In the genomic region with DNA sequence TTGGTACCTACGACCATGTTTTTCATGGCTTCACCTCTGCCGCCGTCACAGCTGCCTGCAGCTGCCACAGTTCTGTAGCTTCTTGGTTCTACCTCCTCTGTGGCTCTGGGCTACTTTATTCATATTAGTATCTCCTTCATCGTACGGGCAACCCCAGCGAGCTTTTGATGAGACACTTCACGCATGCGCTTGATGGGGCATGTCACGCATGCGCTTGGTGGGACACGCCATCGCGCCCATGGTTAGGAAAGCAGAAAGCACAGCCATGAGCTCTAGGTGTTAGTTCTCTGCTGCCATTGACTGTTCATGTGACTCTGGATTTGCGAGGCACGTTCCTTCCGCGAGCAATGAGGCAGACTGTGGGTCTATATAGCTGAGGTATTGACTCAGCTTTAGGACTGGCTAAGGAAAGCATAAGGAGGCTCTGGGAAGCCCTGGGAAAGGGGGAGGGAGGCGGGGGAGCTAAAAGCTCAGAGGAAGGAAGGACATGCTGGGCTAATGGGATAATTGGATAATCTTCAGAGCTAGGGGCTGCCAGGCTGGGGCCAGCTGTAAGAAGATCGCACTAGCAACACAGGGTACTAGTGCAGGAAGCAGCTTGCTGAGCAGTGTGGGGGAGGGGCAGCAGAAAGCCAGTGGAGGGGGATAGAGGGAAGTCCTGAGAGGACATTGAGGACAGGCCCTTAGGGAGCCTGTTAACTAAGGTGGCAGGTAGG, we compare ENCODE assay signal across 8 mouse cellular contexts. TPM values are rescaled to one million over a fixed set of nuclear protein-coding genes. Genes with fewer than 3 reads are reported as not detected.
A peak's percentile ranks its signal among the peaks of the same experiment; 100 is the strongest.
DNase-seq lines count a peak whose midpoint lies in the region; ATAC-seq and TF ChIP-seq lines count a peak whose summit lies in the region.
"Had no signal": no experiment of that assay in that cellular context is flagged by ENCODE, and none has a peak within 500 bp of the region (broad histone marks: within the 10 kb centered on the region; RNA-seq: fewer than 3 reads in every experiment).

No protein-coding gene starts in this region.

- H3K36me3 ChIP-seq in liver, embryonic 12.5 days, result no peaks in the 10 kb centered on the region
- H3K36me3 ChIP-seq in embryonic facial prominence, embryonic 13.5 days, result no peaks in the 10 kb centered on the region
- H3K36me3 ChIP-seq in hindbrain, embryonic 11.5 days (ENCODE audit: control insufficient read depth, insufficient read depth, low read length), result no peaks in the 10 kb centered on the region
- no peaks in the 10 kb centered on the region for H3K36me3 ChIP-seq in midbrain, postnatal 0 days (ENCODE audit: insufficient read depth, low read length)

- DNase-seq in liver (peak; percentile 56), adipocyte (ENCODE audit: low spot score) (no peak)
- DNase-seq in hindbrain, embryonic 11.5 days (ENCODE audit: low spot score), result peak; percentile 48
- DNase-seq in midbrain, postnatal 0 days (ENCODE audit: low spot score), result peak; percentile 25
- no peak for DNase-seq in natural killer cell, adult 2 months (ENCODE audit: low spot score in 2 of 2)

- H3K27me3 ChIP-seq in liver, embryonic 12.5 days (replicated peaks), result no peaks in the 10 kb centered on the region; the same call in 1 of the 2 replicates
- H3K27me3 ChIP-seq in embryonic facial prominence, embryonic 13.5 days, result no peaks in the 10 kb centered on the region
- H3K27me3 ChIP-seq in hindbrain, embryonic 11.5 days (ENCODE audit: control insufficient read depth, insufficient read depth, low read length), result no peaks in the 10 kb centered on the region
- no peaks in the 10 kb centered on the region for H3K27me3 ChIP-seq in midbrain, postnatal 0 days (ENCODE audit: insufficient read depth, low read length)

- no peak overlapping the region for H3K4me3 ChIP-seq in liver, embryonic 12.5 days
- no peak overlapping the region for H3K4me3 ChIP-seq in embryonic facial prominence, embryonic 13.5 days
- H3K4me3 ChIP-seq in hindbrain, embryonic 11.5 days (ENCODE audit: low read depth, low read length), result no peak overlapping the region
- no peak overlapping the region for H3K4me3 ChIP-seq in midbrain, postnatal 0 days (ENCODE audit: low read depth, low read length)

- no peak for TF ChIP-seq CTCF in midbrain, postnatal 0 days (IDR thresholded peaks at IDR 0.05)

- ATAC-seq in liver, embryonic 12.5 days, result no peak
- peak; percentile 56; the same call in 1 of the 2 replicates for ATAC-seq in embryonic facial prominence, embryonic 13.5 days (ENCODE audit: insufficient number of reproducible peaks, insufficient read depth, low FRiP score, low TSS enrichment, low read depth)
- peak; percentile 67; the same call in 1 of the 2 replicates for ATAC-seq in hindbrain, embryonic 11.5 days (ENCODE audit: low FRiP score)
- ATAC-seq in midbrain, postnatal 0 days (ENCODE audit: low FRiP score), result peak; percentile 65

- no peak overlapping the region for H3K4me2 ChIP-seq in liver, embryonic 12.5 days
- peak overlapping the region; percentile 12; the same call in 1 of the 2 replicates for H3K4me2 ChIP-seq in embryonic facial prominence, embryonic 13.5 days
- no peak overlapping the region for H3K4me2 ChIP-seq in hindbrain, embryonic 11.5 days (replicated peaks; ENCODE audit: low read depth, low read length)
- H3K4me2 ChIP-seq in midbrain, postnatal 0 days (ENCODE audit: low read depth, low read length, poor library complexity, severe bottlenecking), result no peak overlapping the region

- H3K4me1 ChIP-seq in liver, embryonic 12.5 days, result peaks cover 22% of the 10 kb centered on the region; the same call in 1 of the 2 replicates
- peaks cover 17% of the 10 kb centered on the region for H3K4me1 ChIP-seq in embryonic facial prominence, embryonic 13.5 days
- H3K4me1 ChIP-seq in hindbrain, embryonic 11.5 days (replicated peaks; ENCODE audit: control insufficient read depth, insufficient read depth, low read length), result no peaks in the 10 kb centered on the region
- no peaks in the 10 kb centered on the region for H3K4me1 ChIP-seq in midbrain, postnatal 0 days (ENCODE audit: insufficient read depth, low read length)

- H3K9ac ChIP-seq in liver, embryonic 12.5 days, result no peak overlapping the region
- H3K9ac ChIP-seq in embryonic facial prominence, embryonic 13.5 days, result no peak overlapping the region
- no peak overlapping the region for H3K9ac ChIP-seq in hindbrain, embryonic 11.5 days (ENCODE audit: low read depth, low read length)
- H3K9ac ChIP-seq in midbrain, postnatal 0 days (replicated peaks; ENCODE audit: low read length, poor library complexity, severe bottlenecking), result no peak overlapping the region

- H3K27ac ChIP-seq in liver, embryonic 12.5 days, result no peak overlapping the region
- peak overlapping the region; percentile 22; the same call in 1 of the 2 replicates for H3K27ac ChIP-seq in embryonic facial prominence, embryonic 13.5 days
- no peak overlapping the region for H3K27ac ChIP-seq in hindbrain, embryonic 11.5 days (ENCODE audit: low read depth, low read length)
- H3K27ac ChIP-seq in midbrain, postnatal 0 days (ENCODE audit: low read depth, low read length), result no peak overlapping the region
- H3K27ac ChIP-seq: macrophage had no signal

- no peaks in the 10 kb centered on the region for H3K9me3 ChIP-seq in liver, embryonic 12.5 days (replicated peaks)
- no peaks in the 10 kb centered on the region for H3K9me3 ChIP-seq in embryonic facial prominence, embryonic 13.5 days
- H3K9me3 ChIP-seq in hindbrain, embryonic 11.5 days (ENCODE audit: control insufficient read depth, low read length), result no peaks in the 10 kb centered on the region
- no peaks in the 10 kb centered on the region for H3K9me3 ChIP-seq in midbrain, postnatal 0 days (ENCODE audit: low read length)

- 62% methylated on average over 19 of the region's 19 CpGs for whole genome bisulfite sequencing in liver, embryonic 12.5 days (ENCODE audit: insufficient replicate concordance)
- 62% methylated on average over 19 of the region's 19 CpGs for WGBS in embryonic facial prominence, embryonic 13.5 days
- 77% methylated on average over 19 of the region's 19 CpGs for WGBS in hindbrain, embryonic 11.5 days
- 60% methylated on average over 19 of the region's 19 CpGs for WGBS in midbrain, postnatal 0 days

RNA-seq across cellular contexts. Expression of a gene that starts 43.4 kb away (rescaled TPM):
- polyA plus RNA-seq in liver, embryonic 12.5 days (2016; fragmentation: Nextera tagmentation; extraction: Ambion mirVana), result 7.4 and 7.8 TPM in 2 replicates
- 1.0 and 2.2 TPM in 2 replicates for polyA plus RNA-seq in embryonic facial prominence, embryonic 13.5 days (2015; fragmentation: Nextera tagmentation; extraction: Ambion mirVana)
- 0.11 TPM in 1 of 2 replicates, not detected in the other for polyA plus RNA-seq in hindbrain, embryonic 11.5 days (2014; fragmentation: Nextera tagmentation; extraction: Ambion mirVana)
- total RNA-seq in midbrain, postnatal 0 days (2014; rRNA removed), result 0.52 TPM in 1 of 2 replicates, not detected in the other
- polyA plus RNA-seq in midbrain, postnatal 0 days (2015; fragmentation: Nextera tagmentation; extraction: Ambion mirVana), result 0.44 and 0.72 TPM in 2 replicates

Comparison
In these comparisons a context has a peak if more than half of its experiments do, and no peak if none do; other contexts are left out.
1. DNase-seq: peak in liver (single experiment), hindbrain, embryonic 11.5 days (single experiment) and midbrain, postnatal 0 days (single experiment); none in natural killer cell, adult 2 months (0 of 2) and adipocyte (single experiment).